Mouse (Mus musculus): ENCODE measurements around the gene Map3k4.

The Map3k4 gene

DNA sequence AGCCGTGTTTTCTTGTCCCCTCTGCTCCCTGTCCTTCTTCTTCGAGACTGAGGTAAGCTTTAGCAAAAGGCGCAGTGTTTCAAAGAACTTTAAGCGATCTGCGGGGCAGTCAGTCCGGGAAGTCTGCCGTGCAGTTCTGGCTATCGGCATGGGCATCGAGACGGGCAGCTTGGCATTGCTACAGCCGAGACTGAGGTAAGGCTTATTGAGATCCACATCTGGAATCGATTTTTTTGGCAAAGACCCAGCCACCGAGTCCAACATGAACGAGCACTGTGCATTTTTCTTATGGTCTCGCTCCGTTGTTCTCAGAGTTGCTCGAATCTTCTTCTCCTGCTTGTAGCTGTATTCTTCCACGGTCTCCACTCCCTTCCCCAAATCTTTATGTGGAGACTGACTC, 46.8 kb downstream of the Map3k4 start:
- no peak for DNase-seq (ENCODE audit: low read depth, low spot score)

DNA sequence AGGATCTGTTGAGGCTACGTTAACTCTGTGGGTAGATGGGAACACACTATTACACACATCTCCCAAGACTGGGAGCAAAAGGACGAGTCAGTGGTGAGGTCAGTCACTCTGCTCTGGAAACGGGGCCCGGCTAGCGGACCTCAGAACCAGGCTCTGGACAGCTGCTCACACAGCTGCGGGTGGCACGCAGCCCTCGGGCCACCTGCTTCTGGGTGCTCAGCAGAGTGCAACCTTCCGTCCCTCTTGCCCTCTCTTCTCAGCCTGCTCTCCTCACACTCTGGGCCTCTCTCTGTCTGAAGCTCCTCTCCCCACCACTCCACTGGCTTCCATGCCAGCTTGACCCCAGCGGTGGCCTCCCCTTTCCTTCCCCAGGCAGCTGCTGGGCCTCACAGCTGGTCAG, 50.1 kb downstream of the Map3k4 start:
- no peak for DNase-seq (ENCODE audit: low read depth, low spot score)

DNA sequence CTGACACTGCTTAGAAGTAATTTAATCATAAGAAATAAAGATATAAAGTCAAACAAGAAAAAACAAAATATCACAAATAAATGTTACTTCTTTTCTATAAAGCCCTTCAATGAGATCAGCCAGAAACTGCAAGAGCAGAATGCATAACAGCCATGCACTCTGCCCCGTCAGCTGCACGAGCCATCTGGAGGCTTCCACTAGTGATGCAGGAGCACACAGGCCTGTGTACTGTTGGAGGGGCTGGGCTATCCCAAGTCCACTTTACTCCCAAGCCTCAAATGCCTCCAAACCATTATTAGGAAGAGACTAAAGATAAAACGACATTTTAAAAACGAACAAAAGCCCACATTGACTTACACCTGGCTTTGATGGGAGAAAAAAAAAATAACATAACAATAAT, 50.5 kb downstream of the Map3k4 start:
- DNase-seq (ENCODE audit: low read depth, low spot score) = no peak

DNA sequence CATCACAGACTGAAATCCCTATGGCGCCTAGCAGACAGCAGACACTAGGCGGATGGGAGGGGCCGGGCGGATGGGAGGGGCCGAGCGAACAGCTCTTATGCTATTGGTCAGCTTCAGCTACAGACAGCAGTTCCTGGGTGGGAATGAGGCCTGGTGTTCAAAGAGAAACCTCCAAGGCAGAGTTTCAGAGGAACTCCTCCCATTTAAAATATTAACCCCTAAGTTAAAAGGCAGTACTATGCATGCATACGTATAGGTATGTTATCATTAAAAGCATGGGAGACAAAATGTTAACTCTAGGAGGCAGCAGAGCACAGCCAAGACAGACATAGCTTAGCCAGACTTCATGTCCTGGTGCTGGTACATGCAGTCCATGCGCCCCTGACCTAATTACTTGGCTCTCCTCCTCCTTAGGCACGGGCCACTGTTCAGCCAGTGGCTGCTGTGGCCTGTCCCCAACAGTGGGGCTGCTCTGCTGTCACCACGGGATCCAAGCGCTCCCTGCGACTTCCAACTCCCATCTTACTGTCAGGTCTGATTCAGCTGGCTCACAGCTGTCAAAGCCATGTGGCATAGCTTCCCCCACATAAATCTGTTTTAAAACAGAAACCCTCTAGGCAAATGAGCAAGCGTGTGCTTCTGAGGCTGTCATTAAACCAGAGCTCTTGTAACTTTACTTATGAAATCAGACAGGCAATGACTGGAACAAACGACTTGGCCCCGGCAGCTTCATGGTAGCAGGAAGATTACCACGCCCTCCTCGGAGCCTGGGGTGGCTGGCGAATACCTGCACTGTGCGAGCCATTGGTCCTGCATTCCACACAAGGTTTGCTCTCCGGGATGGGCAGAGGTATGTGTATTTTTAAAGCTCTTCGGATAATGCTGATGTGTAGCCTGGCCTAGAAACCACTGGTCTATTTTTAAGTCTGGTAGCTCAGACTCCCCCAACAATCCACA, 52.3 kb downstream of the Map3k4 start:
- DNase-seq (ENCODE audit: low read depth, low spot score) = peak; percentile 71

DNA sequence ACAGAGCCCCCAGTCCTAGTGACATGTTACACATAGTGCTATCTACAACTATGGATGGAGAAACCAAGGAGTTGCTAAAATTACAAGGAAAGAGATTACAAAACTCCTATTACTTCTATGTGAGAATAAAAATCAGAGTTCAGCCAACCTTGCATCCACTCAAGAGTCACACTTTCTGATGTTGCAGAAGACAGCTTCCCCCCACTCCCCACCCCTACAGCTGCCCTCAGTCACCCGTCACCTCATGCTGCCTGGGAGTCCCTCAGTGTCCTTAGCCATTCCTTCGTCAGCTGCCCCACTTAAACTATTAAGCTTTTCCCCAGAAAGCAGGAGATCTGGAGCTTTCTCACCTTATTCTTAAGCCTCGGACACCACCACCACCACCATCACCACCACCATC, 54.3 kb downstream of the Map3k4 start:
- no peak for DNase-seq (ENCODE audit: low read depth, low spot score)

DNA sequence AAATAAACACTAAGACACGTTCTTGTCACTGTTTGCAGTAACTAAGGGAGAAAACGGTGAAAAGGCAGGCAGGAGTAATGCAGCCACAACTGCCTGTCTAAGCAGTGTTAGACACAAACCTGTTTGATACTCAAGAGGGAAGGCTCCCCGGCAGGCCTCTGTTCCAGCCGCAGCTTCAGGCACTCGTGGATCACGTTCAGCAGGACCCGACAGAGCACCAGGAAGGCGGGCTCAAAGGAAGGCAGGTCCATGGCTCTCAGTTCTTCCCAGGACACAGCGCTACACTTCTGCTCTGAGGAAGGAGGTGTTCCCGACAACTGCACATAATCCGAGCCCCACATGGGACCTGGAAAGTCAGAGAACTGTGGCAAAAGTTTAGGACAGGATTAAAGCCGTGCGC, 54.8 kb downstream of the Map3k4 start:
- DNase-seq (ENCODE audit: low read depth, low spot score) = no peak

DNA sequence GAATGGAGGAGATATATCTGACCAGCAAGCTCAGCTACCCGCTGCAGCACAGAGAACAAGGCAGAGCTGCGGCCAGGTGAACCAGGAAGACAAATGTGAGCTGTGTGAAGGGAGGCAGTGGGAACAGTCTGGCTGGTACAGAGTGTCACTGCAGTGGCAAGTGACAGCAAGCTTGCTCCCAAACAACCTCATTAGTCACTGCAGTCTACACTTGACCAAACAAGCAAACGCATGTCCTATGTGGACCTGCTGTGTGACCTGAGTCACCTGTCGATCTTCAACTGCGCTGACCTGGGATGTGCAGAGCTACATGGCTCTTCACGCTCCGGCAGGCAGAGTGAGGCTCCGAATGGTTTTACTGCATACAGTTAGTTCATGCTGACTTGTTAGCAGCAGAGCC, 55.7 kb downstream of the Map3k4 start:
- DNase-seq (ENCODE audit: low read depth, low spot score) = no peak

DNA sequence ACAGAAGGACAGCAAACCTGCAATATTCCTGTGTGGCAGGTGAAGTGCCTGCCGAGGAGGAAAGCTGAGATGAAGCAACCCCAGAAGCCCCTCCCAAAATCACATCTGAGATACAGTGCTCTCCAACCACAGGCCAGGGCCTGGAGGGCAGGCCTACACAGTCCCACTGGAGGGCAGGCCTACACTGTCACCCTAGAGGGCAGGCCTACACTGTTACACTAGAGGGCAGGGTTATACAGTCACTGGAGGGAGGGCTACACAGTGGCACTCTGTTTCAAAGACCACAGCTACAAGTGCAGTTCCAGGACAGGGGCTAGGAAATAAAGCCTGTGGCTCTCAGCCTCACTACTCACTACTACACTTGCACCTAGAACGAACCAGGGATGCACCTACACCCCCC, 56.7 kb downstream of the Map3k4 start:
- DNase-seq (ENCODE audit: low read depth, low spot score) = no peak

DNA sequence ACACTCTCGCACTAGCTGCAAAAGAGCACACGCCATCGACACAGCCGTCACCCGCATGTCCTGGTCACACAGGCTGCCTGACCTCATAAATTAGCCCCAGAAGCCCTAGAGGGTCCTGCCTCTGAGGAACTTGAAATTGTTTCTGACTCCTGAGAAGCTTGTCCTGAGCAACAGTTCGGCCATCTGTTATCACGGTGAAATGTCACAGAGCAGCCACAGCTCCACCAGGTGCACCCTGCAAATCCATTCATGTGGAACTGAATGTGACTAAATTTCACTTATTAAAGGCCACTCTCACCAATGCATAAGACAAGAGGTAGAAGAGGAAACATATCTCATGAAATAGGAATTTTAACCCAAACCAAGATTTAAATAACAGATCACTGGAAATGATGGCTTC, 57.2 kb downstream of the Map3k4 start:
- DNase-seq (ENCODE audit: low read depth, low spot score) = no peak

DNA sequence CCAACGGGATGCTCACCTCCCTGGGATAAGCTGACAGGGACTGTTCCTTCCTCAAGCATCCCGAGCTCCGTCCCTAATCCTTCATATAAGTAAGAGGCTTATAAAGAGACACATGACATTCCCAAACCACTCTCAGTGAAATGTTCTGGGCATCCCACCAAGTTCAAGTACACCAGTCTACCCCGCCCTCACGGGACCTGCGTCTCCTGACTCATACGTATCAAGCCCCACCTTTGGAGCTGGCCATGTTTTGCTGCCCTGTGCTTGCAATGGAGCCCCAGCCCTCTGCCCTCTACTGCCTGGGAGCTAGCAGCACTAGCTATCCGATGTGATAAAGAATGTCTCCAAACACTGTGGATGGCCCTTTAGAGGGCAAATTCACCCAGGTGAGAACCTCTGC, 58.6 kb downstream of the Map3k4 start:
- no peak for DNase-seq (ENCODE audit: low read depth, low spot score)

DNA sequence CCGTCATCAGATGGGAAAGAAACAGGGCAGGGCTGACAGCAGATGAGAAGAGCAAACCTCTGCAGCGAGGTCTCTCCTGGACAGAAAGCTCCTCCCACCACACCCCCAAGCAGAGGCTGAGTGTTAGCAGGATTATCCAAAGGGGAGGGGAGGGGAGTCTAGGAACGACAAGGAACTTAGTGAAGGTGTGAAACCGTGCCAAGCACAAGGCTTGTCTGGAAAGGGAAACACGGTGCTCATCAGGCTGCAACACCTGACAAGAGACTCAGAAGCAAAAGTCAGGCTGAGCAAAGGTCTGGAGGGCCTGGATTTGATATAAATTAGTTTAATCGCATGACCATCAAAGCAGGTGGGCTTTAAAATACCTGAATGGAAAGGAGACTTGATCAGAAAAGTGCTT, 60.1 kb downstream of the Map3k4 start:
- DNase-seq (ENCODE audit: low read depth, low spot score) = no peak

DNA sequence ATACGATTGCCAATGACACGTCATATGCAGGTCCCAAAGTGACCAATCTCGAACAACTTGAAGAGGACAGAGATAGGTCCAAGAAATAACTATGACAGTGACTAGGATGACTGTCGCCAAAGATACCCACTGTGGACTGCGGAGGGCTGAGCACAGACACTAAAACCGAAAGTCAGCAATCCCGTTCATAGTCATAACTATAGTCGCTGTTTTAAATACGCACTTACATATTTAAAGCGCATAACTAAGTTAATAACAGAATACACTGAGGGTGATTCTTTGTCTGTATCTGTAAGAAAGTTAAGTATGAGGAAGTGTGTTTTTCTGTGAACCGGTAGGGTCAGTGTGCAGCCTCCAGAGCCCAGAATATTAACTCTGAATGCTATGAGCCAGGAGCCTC, 62.5 kb downstream of the Map3k4 start:
- no peak for DNase-seq (ENCODE audit: low read depth, low spot score)

DNA sequence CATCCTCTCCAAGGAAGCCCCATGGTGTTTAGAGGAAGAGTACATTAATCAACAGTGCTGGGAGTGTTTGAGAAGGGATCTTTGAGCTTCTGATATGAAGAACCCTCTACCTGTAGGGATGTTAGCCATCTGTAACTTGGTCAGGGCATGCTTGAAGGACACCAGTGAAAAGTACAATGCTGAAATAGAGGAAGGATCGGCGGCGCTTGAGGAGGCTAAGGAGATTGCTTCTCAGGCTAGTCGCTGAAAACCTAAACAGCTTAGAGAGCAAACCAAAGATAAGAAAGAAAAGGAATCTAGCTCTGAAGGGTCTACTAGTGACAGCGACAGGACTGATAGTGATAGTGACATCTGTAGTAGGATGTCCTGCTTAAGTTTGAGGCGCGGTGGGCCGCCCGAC, 68.0 kb downstream of the Map3k4 start:
- no peak for DNase-seq (ENCODE audit: low read depth, low spot score)

DNA sequence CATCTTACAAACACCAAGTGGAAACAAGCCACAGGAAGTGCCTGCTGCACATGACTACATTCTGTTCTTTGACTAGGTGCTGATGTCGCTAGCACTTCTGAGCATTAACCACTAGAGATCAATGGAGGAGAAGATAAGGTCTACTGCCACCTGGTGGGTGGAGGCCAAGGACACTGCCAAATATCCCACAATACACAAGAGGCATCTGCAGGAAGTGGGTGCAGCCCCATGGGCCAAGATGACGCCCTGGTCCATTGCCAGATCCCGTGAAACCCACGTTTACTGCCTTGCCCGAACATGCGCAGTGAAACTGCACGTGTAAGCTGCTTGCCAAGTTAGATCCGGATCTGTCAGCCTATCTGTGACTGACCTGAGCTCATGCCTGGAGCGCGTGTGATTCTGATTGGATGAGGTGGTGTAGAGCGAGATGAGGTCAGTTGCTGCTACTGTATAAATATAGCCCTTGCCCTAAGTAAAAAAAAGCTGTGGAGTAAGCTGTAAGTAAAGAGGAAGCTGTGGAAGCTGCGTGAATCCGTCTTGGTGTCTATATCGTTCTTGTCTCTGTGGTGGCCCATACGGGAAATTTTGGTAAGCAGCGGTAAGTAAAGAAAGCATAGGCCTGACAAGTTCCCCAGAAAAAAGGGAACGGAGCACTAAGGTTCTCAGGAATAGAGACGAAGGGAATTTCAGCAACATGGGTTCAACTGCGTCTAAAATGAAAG, 68.7 kb downstream of the Map3k4 start:
- DNase-seq (ENCODE audit: low read depth, low spot score) = no peak

DNA sequence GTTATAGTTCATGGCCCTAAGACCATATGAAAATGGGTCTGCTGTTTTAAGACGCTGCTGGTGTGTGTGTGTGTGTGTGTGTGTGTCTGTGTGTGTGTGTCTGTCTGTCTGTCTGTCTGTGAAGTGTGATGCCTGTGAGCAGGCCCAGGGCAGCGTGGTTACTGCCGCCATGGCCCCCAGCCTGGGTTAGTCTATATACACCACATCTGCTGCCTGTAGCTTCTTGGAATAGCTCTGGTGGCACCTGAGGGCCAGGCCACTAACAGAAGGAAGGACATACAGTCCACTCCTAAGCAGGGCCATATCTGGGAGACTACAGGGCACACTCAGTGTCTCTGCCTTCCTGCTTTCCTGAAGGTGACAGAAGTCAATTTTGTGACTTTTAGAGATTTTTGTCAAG, 77.9 kb downstream of the Map3k4 start:
- no peak for DNase-seq (ENCODE audit: low read depth, low spot score)

DNA sequence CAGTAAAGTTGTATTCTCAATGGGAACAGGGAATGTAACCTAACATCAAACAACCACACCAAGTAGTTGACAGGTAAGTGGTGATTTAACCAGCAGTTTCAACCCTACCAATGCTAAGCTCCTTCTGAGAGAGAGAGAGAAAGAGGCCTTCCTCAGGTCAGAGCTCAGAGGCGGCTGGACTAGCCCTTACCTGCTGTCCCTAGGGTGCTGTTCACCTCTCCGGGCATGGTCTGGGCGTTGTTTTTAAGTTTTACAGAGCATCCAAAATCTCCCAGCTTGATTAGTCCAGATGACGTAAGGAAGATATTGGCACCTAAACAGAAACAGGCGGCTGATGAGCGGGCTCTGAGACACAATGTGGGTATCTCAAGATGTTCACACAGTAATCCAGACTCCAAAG, 85.9 kb downstream of the Map3k4 start:
- DNase-seq (ENCODE audit: low read depth, low spot score) = no peak

DNA sequence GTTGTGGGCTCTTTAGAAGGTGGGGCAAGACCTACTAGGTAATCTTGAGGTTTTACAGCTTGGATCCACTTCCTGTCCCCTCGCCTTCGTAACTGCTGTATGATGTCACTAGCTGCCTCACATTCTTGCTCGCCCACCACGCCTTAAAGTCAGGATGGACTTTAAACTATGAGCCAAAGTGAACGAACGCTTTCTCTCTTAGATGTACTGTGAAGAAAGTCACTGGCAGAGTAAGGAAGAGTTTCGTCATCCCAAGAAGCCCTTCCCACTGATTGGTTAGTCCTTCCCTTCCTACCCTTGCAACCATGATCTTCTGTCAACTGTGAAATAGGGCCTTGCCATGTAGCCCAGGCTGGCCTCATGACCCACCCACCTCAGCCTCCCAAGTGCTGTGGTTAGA, 87.5 kb downstream of the Map3k4 start:
- DNase-seq (ENCODE audit: low read depth, low spot score) = no peak

DNA sequence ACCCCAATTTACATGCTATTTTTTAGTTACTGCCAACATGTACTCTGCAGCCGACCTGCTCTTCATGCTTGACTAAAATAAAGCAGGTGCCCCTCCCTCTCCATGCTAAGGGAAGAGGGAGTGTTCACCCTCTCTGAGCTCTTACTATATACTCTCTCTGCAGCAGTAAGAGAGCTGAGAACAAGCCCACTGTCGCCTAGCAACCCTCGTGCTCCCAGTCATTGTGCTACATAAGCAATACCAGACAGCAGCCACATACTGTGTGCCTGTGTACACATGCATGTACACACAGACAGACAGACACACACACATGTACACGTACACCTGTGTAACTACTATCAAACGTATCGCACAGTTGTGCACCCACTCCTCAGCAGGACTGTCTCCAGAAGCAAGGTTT, 88.4 kb downstream of the Map3k4 start:
- peak; percentile 64 for DNase-seq (ENCODE audit: low read depth, low spot score)

DNA sequence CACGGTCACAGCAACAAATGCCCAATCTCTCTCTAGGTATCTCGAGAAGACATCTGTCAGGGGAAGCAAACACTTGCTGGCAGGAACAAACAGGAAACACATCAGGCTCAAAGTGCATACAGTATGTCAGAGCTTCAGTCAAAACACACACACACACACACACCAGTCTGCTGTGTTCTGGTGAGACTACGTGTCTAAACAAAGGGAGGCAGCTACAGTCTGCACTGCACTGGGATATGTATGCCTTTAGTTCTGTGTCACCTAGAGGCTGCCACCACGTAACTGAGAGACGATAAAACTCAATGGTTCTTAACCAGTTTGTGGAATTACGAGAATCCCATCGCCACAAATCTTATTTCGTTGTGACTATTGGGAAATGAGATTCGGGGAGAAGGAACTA, 88.8 kb downstream of the Map3k4 start:
- no peak for DNase-seq (ENCODE audit: low read depth, low spot score)

DNA sequence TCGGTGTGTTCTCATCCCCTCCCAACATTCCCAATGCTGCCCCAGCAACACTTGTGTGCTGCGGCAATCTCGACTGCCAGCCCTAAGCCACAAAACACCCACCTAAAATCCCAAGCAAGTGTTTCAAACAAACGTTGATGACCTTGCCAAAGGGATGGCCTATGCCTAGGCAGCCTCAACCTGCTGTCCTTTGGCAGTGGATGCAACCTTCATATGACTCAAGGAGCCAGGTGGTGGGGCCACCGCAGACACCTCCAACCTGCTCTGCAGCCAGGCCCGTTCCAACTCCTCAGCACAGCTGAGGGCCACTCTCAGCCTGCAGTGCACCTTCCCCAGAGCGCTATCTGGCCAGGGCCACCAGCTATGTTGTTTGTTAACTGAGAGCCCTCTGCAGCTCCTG, 90.1 kb downstream of the Map3k4 start:
- DNase-seq (ENCODE audit: low read depth, low spot score) = no peak

DNA sequence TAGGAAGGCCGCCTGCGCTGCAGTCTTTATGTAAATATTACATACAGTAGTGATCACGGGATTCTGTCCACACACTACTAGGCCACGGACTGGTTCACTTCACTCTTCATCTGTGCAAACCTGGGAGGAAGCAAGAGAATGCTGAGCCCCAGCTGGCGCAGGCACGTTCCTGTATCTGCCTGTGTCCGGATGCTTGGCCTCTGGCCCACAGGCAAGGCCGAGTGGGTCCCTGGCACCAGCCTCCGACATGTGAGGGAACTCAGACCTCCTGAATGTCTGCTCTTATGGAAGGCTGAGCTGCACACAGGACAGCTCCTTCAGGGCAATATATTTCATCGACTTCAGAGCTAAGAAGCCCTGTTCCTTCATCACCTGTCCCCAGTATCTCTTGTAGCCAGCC, 90.6 kb downstream of the Map3k4 start:
- DNase-seq (ENCODE audit: low read depth, low spot score) = no peak

DNA sequence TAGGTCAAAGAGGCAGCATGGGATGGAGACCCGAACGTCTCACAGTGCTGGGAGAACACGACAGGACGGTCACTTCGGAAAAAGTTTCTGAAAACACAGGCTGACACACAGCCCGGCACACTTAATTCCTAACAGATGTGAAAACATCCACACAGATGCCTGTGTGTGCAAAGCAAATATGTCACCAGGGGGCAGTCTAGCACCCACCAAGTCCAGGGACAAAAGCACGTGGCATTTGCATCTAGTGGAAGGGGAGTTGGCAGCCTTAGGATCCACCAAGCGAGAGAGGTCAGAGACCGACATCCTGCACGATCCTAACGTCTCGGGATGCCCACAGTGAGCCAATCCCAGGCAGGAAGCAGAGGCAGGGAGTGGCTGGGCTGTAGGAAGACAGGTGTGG, 92.0 kb downstream of the Map3k4 start:
- DNase-seq (ENCODE audit: low read depth, low spot score) = no peak

DNA sequence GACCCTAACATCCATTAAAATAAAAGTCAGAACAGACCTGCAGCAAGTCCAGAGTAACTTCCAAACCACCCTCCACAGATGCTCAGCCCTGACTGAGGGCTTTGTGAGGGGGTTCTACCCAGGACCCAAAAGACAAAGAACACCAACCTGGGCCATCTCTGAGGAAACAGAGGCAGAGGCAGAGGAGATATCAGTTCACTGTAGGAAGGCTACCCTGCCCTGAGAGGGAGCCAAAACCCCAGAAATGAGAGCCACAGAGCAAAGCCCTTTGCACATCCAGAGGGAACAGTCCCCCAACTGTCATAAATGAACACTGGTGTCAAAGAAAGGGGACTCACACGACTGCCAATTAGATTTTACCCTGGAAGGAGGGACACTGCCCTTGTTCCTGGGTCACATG, 93.4 kb downstream of the Map3k4 start:
- DNase-seq (ENCODE audit: low read depth, low spot score) = no peak

Measured in telencephalon, adult 2 months (tissue).